Mouse (Mus musculus) heart, embryonic 16.5 days (tissue): ENCODE measurements around the gene Slc1a3. TPM values are rescaled to one million over a fixed set of nuclear protein-coding genes. Genes with fewer than 3 reads are reported as not detected.

Experiments used
- ATAC-seq: fragments of 200-750 bp; cut with Nextera tagmentation; replicated peaks from 2 replicates; pipeline ENCODE4 v1.8.0; 2017; ENCODE audit warnings: moderate number of reproducible peaks; ENCODE audit not compliant: insufficient read depth, low FRiP score; ENCODE audit errors: extremely low read depth
- H3K27ac ChIP-seq: fragments of 300-500 bp; sonication (generic); 2 replicates; pipeline ENCODE4 v1.5.1; 2014; ENCODE audit warnings: mild to moderate bottlenecking, low read length, control low read depth, moderate library complexity
- H3K27me3 ChIP-seq: fragments of 300-500 bp; sonication (generic); 2 replicates; pipeline ENCODE4 v1.6.1; 2014; ENCODE audit warnings: low read length, mixed read lengths; ENCODE audit not compliant: control insufficient read depth, insufficient read depth
- H3K36me3 ChIP-seq: fragments of 300-500 bp; sonication (generic); 2 replicates; pipeline ENCODE4 v1.6.1; 2014; ENCODE audit not compliant: control insufficient read depth, insufficient read depth
- H3K4me1 ChIP-seq: fragments of 300-500 bp; sonication (generic); 2 replicates; pipeline ENCODE4 v1.6.1; 2014; ENCODE audit warnings: low read length, mixed read lengths; ENCODE audit not compliant: control insufficient read depth, insufficient read depth
- H3K4me2 ChIP-seq: fragments of 300-500 bp; sonication (generic); 2 replicates; pipeline ENCODE4 v1.6.1; 2014; ENCODE audit warnings: low read depth, mild to moderate bottlenecking, control low read depth, low read length
- H3K4me3 ChIP-seq: fragments of 300-500 bp; sonication (generic); 2 replicates; pipeline ENCODE4 v1.5.1; 2014; ENCODE audit warnings: mild to moderate bottlenecking, control low read depth, low read length
- H3K9ac ChIP-seq: fragments of 300-500 bp; sonication (generic); 2 replicates; pipeline ENCODE4 v1.6.1; 2014; ENCODE audit warnings: low read length, control low read depth
- H3K9me3 ChIP-seq: fragments of 300-500 bp; sonication (generic); replicated peaks from 2 replicates; pipeline ENCODE4 v1.6.1; 2016; ENCODE audit warnings: low read length; ENCODE audit not compliant: control insufficient read depth
- WGBS: fragments of 180-500 bp; shearing (Covaris S2); extraction: QIAGEN DNeasy Blood & Tissue Kit; methylation state at CpG from one replicate; pipeline ENCODE4 v1.1.7; 2014; 5-methylcytosine and 5-hydroxymethylcytosine counted together
- polyA plus RNA-seq: library from polyadenylated mRNA; unstranded; fragments of >200 nt; fragmentation: Nextera tagmentation; extraction: Ambion mirVana; gene quantifications from 2 replicates; pipeline ENCODE4 v1.2.1, GENCODE M21; 2015

The Slc1a3 gene
- polyA plus RNA-seq = 11.5 and 15.2 TPM in 2 replicates

DNA sequence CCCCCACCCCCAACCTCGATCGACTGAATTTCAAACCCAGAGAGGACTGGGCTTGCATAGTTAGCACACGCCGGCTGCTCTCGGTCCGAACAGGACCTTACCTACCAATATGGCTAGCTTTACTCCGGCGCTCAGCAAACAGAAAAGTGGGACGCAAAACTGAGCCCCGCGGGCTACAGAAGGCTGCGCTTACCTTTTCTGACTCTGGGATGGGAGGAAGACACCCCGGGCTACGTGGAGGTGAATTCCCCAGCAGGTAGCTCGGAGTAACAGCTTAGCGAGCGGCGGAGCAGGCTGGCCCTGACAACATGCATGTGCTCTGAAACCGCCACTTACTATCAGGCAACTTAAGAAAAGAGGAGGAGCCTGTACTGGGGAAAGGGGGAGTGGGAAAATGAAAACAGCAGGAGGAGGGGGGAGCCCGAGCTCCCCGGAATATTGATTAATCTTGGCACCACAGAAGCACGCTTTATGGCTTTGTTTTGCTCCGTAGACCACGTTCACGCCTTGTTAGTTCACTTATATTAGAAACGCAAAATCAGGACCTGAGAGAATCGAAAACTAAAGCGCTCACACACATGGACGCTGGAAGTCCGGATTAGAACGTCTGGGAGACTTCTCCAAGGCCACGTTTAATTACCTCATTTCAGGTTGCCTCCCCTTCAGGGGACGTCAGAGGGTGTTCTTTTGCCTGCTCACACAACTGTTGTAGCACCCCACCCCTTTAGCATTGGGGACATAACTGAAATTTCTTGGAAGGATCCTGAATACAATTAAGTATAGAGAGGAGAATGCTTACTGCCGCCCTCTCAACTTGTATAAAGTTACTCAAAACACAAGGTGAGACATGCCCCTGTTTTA, at the start of gene Slc1a3:
Gene Slc1a3, minus strand, starts transcription at position 619 of the 861 bp plus-strand sequence.
- Histone ChIP-seq H3K36me3 (no peaks in the 10 kb centered on the region), H3K4me2 (peak within 1 kb of the TSS; percentile 85), H3K27me3 (no peaks in the 10 kb centered on the region), H3K27ac (peak within 1 kb of the TSS; percentile 34; the same call in 1 of the 2 replicates), H3K4me1 (peaks cover 6% of the 10 kb centered on the region; the same call in 1 of the 2 replicates), H3K9me3 (no peaks in the 10 kb centered on the region), H3K4me3 (peak within 1 kb of the TSS; percentile 80), H3K9ac (peak within 1 kb of the TSS; percentile 82)
- under 1% methylated on average over 34 of the region's 34 CpGs for WGBS
- ATAC-seq = peak; percentile 77

DNA sequence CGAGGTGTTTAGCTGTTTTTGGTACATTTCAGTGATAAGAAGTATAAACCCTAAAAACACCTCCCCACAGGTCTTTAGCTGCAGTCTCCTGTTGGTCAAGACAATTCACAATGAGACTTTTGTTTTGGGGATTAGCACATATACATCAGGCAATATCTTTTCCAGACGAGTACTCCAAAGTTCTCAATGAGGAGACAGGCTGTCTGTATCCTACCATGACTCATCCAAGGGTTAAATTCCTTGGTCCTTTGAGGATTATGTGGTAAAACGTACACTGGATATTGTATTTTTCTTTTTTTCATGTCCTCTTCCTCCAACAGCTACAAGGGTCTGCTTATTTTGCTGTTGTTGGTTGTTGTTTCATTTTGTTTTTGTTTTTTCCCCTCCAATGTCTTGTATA, 48.5 kb upstream of the Slc1a3 start:
- ATAC-seq = no peak
- H3K9me3 ChIP-seq = no peaks in the 10 kb centered on the region
- H3K36me3 ChIP-seq = no peaks in the 10 kb centered on the region
- H3K27ac ChIP-seq = no peak overlapping the region
- 56% methylated on average over 3 of the region's 3 CpGs for WGBS
- H3K9ac ChIP-seq = no peak overlapping the region
- H3K4me2 ChIP-seq = no peak overlapping the region
- H3K27me3 ChIP-seq = no peaks in the 10 kb centered on the region
- peaks cover 6% of the 10 kb centered on the region for H3K4me1 ChIP-seq
- no peak overlapping the region for H3K4me3 ChIP-seq

DNA sequence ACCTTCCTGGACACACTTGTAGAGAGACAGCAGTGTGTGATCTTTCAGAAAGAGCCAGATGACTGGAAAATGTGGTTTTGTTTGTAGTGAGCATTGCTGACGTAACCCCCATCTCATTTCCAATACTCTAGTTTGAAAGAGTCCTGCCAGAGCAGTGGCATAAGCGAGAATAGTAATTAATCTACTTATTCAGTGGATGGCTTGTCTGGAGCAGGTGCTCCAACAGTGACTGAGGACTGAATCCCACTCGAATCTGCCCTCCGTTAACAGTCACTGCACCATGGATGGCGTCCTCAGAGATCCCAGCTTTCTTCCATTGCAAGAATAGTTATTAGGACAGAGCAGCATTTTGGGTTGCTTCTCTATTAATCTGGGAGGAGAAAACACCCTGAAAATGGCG, 45.9 kb upstream of the Slc1a3 start:
- Histone ChIP-seq H3K36me3 (no peaks in the 10 kb centered on the region), H3K27me3 (no peaks in the 10 kb centered on the region), H3K27ac (no peak overlapping the region), H3K9me3 (no peaks in the 10 kb centered on the region), H3K4me3 (no peak overlapping the region), H3K4me1 (peaks cover under 1% of the 10 kb centered on the region; the same call in 1 of the 2 replicates), H3K4me2 (no peak overlapping the region), H3K9ac (no peak overlapping the region)
- 83% methylated on average over 6 of the region's 6 CpGs for WGBS
- no peak for ATAC-seq

DNA sequence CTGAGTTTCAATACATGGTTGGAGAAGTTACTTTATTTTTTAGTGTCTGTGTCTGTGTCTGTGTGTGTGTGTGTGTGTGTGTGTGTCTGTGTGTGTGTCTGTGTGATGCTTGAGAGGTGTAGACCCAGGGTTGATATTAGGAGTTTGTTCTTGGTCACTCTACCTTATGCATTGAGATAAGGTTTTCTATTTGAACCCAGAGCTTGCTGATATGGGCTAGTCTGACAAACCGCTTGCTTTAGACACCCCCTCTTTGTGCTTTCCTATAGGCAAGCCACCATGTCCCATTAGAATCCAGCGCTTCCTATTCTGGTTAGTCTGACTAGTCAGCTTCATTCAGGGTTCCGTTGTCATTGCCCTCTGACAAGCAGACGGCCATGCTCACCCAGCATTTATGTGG, 39.2 kb upstream of the Slc1a3 start:
- 82% methylated on average over 4 of the region's 4 CpGs for whole genome bisulfite sequencing

DNA sequence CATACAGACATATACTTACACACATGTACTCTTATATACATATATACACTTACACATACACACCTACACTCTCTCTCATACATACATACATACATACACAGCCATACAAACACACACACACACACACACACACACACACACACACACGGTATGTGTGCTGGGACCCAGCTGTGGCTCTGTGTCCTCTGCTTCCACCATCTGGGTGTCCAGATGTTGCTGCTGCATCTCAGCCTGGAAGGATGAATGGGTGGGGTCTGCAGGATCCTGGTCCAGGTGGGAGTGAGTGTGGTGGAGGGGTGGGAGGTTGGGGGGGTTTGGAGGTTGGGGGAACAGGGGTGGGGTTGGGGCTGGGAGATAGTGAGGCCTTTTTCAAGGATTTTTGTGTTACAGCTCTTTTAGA, 38.2 kb upstream of the Slc1a3 start:
- ATAC-seq = no peak
- H3K27me3 ChIP-seq = no peaks in the 10 kb centered on the region
- no peak overlapping the region for H3K9ac ChIP-seq
- no peaks in the 10 kb centered on the region for H3K9me3 ChIP-seq
- no peak overlapping the region for H3K27ac ChIP-seq
- no peaks in the 10 kb centered on the region for H3K36me3 ChIP-seq
- no peak overlapping the region for H3K4me3 ChIP-seq
- H3K4me2 ChIP-seq = no peak overlapping the region
- WGBS = 73% methylated on average over 1 of the region's 1 CpGs
- no peaks in the 10 kb centered on the region for H3K4me1 ChIP-seq

More for the DNA sequence above, 39.2 kb upstream of the Slc1a3 start:
- H3K4me2 ChIP-seq = no peak overlapping the region
- no peaks in the 10 kb centered on the region for H3K9me3 ChIP-seq
- H3K36me3 ChIP-seq = no peaks in the 10 kb centered on the region
- no peaks in the 10 kb centered on the region for H3K4me1 ChIP-seq
- H3K4me3 ChIP-seq = no peak overlapping the region
- no peak overlapping the region for H3K9ac ChIP-seq
- no peaks in the 10 kb centered on the region for H3K27me3 ChIP-seq
- ATAC-seq = no peak
- H3K27ac ChIP-seq = no peak overlapping the region

DNA sequence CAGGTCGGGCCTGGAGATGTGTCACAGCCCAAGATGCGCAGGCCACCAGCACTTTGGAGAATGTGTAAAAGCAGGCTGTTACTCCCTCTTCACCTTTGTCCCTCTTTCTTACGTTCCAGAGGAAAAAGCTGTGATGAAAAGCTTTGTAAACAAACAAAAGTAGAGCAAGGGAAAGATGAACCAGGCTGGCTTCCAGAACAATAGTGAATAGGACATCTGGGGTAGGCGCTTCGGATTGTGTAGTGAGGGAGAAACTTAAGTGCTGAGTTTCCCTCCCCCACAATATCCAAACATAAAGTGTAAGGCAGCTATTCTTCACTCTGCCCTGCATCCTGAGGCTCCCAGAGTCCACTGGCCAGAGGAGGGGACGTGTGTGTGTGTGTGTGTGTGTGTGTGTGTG, 31.0 kb upstream of the Slc1a3 start:
- Histone ChIP-seq H3K36me3 (no peaks in the 10 kb centered on the region), H3K27ac (no peak overlapping the region), H3K27me3 (no peaks in the 10 kb centered on the region), H3K4me1 (no peaks in the 10 kb centered on the region), H3K4me2 (no peak overlapping the region), H3K9me3 (no peaks in the 10 kb centered on the region), H3K9ac (no peak overlapping the region), H3K4me3 (no peak overlapping the region)
- 55% methylated on average over 6 of the region's 6 CpGs for WGBS
- ATAC-seq = no peak

DNA sequence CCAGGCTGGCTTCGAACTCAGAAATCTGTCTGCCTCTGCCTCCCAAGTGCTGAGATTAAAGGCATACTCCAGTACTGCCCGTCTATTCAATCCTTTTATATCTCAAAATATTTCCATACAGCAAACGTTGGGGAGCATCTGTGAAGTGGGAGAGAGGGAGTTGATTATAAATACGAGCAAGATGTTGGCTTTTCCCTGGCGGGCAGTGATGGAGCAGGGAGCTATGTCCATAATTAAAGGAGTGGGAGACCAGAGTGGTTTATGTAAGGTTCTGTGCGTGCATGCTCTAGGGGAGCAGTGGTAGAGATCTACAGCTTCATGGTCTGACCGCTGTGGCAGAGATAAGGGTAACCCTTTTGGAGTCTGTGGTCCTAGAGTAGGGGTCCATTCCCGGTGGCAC, 30.2 kb upstream of the Slc1a3 start:
- no peak for ATAC-seq

DNA sequence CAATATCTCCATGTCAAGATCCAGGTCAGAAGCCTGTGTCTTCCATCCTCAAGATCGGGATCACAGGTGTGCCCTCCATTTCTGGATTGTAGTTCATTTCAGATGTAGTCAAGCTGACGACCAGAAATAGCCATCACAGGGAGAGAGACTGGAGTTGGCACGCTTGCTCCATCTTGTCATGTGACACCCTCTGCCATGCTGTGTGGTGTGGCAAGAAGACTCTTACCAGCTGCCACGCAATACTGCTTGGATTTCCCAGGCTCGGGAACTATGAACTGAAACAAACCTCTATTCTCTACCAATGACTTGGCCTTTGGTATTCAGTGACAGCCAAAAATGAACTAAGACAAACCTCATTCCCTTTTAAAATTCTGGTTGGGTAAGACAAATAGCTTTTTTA, 27.6 kb upstream of the Slc1a3 start:
- H3K4me2 ChIP-seq = no peak overlapping the region
- no peak for ATAC-seq
- H3K9ac ChIP-seq = no peak overlapping the region
- no peaks in the 10 kb centered on the region for H3K27me3 ChIP-seq
- H3K4me3 ChIP-seq = no peak overlapping the region
- no peaks in the 10 kb centered on the region for H3K9me3 ChIP-seq
- no peaks in the 10 kb centered on the region for H3K36me3 ChIP-seq
- 73% methylated on average over 5 of the region's 5 CpGs for WGBS
- no peaks in the 10 kb centered on the region for H3K4me1 ChIP-seq
- H3K27ac ChIP-seq = no peak overlapping the region

More for the DNA sequence above, 30.2 kb upstream of the Slc1a3 start:
- H3K9me3 ChIP-seq = no peaks in the 10 kb centered on the region
- H3K4me2 ChIP-seq = no peak overlapping the region
- H3K4me3 ChIP-seq = no peak overlapping the region
- no peak overlapping the region for H3K27ac ChIP-seq
- 85% methylated on average over 8 of the region's 8 CpGs for WGBS
- no peaks in the 10 kb centered on the region for H3K27me3 ChIP-seq
- H3K9ac ChIP-seq = no peak overlapping the region
- no peaks in the 10 kb centered on the region for H3K4me1 ChIP-seq
- no peaks in the 10 kb centered on the region for H3K36me3 ChIP-seq

DNA sequence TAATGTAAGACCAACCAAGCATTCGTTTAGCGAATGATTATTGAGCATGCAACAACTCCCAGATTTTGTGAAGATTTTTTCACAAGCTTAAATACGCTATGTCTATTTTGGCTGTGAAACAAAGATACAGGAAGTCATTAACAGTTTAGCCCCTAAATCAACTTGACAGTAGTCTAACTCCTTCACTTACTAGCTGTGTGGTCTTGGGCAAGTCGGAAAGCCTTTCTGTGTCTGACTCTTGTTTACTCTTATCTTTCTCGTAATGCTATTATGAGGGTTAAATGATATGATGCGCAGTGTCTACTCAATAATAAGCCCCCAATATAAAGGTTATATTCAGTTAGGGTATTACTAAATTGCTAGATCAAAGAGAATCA, 23.8 kb upstream of the Slc1a3 start:
- 67% methylated on average over 6 of the region's 6 CpGs for WGBS
- ATAC-seq = no peak

More for the DNA sequence above, 23.8 kb upstream of the Slc1a3 start:
- Histone ChIP-seq H3K4me2 (no peak overlapping the region), H3K9me3 (no peaks in the 10 kb centered on the region), H3K4me1 (no peaks in the 10 kb centered on the region), H3K27me3 (no peaks in the 10 kb centered on the region), H3K4me3 (no peak overlapping the region), H3K9ac (no peak overlapping the region), H3K36me3 (no peaks in the 10 kb centered on the region), H3K27ac (no peak overlapping the region)
